Mouse (Mus musculus): ENCODE data around the gene Sstr3. TPM values are rescaled to one million over a fixed set of nuclear protein-coding genes. Genes with fewer than 3 reads are reported as not detected.

Sstr3 gene
- polyA plus RNA-seq, 1 experiment from 2014 or later = 0.09 TPM

- peaks cover 15% of the 10 kb centered on the region for H3K27me3 ChIP-seq
- DNase-seq (ENCODE audit: low read depth, low spot score) (no peak), ATAC-seq (no peak)
- CTCF ChIA-PET = interaction anchor here (1.5 kb wide), 1 partner anchor 10 kb away, joined by 3 read pairs; no protein-coding TSS in a partner anchor
- TF ChIP-seq CTCF (IDR thresholded peaks at IDR 0.05) = no peak
- in situ Hi-C loops (cut with MboI; ENCODE audit: low pct_unique_long_range_greater_than_20kb) = no loop called here
- POLR2A ChIA-PET = no interaction called here
Observed at GRCm38 (mm10) chr15:78542767-78543303, 1.6 kb downstream of the Sstr3 start.

DNA sequence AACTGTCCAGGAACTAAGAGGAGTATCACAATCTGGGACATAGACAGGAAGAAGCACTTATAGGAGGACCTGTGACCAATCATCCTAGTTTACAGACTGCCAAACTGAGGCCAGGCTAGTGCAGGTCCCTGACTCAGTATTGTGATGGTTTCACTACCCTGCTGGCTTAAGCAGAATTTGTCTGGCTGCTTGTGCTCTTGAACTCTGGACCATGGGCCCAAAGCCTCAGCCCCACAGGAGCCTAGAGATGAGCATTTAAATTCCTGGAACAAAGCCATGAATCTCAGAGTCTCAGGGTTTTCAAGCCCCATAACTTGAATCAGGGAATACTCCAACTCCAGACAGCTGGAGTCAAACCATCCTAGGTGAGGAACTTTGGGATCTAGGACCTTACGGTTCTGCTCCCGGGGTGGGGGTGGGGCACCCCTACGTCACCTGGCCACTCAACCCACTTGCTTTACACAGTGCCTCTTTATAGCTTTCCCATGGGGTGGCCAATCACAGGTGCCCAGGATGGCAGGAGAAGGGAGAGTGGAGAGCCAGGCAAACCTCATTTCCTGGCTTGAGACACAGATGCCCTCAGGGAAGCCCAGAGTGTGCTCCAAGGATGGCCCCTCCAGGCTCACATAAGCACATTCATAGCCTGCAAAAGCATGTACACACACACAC, 2.3 kb downstream of the Sstr3 start:
- TF ChIP-seq CTCF (IDR thresholded peaks at IDR 0.05) = no peak
- ChIA-PET CTCF (interaction anchor here (0.8 kb wide), 1 partner anchor 10 kb away, joined by 5 read pairs; no protein-coding TSS in a partner anchor), POLR2A (no interaction called here)
- in situ Hi-C loops (cut with MboI; ENCODE audit: low pct_unique_long_range_greater_than_20kb) = no loop called here
- no peak for ATAC-seq
- H3K27me3 ChIP-seq = peaks cover 15% of the 10 kb centered on the region
- no peak for DNase-seq (ENCODE audit: low read depth, low spot score)

GRCm38 (mm10) chr15:78541606-78542005, 2.9 kb downstream of the Sstr3 start:
- peaks cover 15% of the 10 kb centered on the region for H3K27me3 ChIP-seq
- ChIA-PET CTCF (interaction anchor here (0.8 kb wide), 1 partner anchor 9 kb away, joined by 5 read pairs; no protein-coding TSS in a partner anchor), POLR2A (no interaction called here)
- no peak for DNase-seq (ENCODE audit: low read depth, low spot score)
- in situ Hi-C loops (cut with MboI; ENCODE audit: low pct_unique_long_range_greater_than_20kb) = no loop called here
- no peak for ATAC-seq
- no peak for TF ChIP-seq CTCF (IDR thresholded peaks at IDR 0.05)

- H3K27me3 ChIP-seq = peaks cover 15% of the 10 kb centered on the region
- DNase-seq (ENCODE audit: low read depth, low spot score) (no peak), ATAC-seq (no peak)
- POLR2A ChIA-PET = no interaction called here
- CTCF ChIA-PET = no interaction called here
- TF ChIP-seq CTCF (IDR thresholded peaks at IDR 0.05) = no peak
- in situ Hi-C loops (cut with MboI; ENCODE audit: low pct_unique_long_range_greater_than_20kb) = no loop called here
Observed at GRCm38 (mm10) chr15:78541036-78541435, 3.4 kb downstream of the Sstr3 start.

DNA sequence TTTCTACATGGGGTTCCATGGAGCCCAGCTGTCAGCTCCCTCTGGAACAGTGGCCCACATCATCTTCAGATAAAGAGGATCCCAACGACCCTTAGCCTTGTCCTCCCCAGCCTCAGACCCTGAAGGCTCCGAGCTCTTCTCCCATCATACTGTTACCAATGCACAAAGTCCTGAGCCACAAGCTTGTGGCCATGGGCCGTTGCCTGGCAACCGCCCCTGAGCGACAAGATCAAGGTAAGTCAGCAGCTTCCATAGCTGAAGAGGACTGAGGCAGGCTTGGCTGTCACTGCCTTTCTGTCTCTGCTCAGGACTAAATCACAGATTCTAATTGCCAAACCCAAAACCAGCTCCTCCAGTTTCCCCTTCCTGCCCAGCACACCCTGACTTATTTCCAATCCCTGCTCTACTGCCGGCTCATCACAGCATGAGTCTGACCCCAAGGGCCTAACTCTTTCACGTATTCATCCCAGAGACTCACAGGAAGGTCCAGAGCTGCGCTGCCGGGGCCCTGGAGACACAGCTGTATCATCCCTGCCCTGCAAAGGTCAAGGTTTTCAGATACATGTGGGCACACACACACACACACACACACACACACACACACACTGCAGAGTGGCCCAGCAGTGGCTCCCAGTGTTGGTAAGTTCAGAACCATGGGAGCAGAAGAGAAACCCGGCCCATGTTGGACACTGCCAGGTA, 8.6 kb downstream of the Sstr3 start:
- in situ Hi-C loops (cut with MboI; ENCODE audit: low pct_unique_long_range_greater_than_20kb) = no loop called here

GRCm38 (mm10) chr15:78533346-78533835, 11.1 kb downstream of the Sstr3 start:
- POLR2A ChIA-PET = interaction anchor here (1.2 to 1.4 kb wide), 3 partner anchors 86 to 96 kb away, joined by 3 to 5 read pairs (median 4); no protein-coding TSS in a partner anchor
- no peak for ATAC-seq
- no peaks in the 10 kb centered on the region for H3K27me3 ChIP-seq
- no peak for DNase-seq (ENCODE audit: low read depth, low spot score)
- TF ChIP-seq CTCF (IDR thresholded peaks at IDR 0.05) = no peak
- CTCF ChIA-PET = interaction anchor here (1.0 to 2.7 kb wide), 5 partner anchors 9 to 91 kb away, joined by 3 to 21 read pairs (median 4); partner anchors contain the start of gene Sstr3
- in situ Hi-C loops (cut with MboI; ENCODE audit: low pct_unique_long_range_greater_than_20kb) = loop anchor here (5.0 kb wide), 2 partner anchors 86 to 351 kb away; no protein-coding TSS in a partner anchor

More for the DNA sequence above, 8.6 kb downstream of the Sstr3 start:
- DNase-seq (ENCODE audit: low read depth, low spot score) = no peak
- POLR2A ChIA-PET = no interaction called here
- no peak for ATAC-seq
- CTCF ChIA-PET = interaction anchor here (0.9 kb wide), 1 partner anchor 46 kb away, joined by 3 read pairs; no protein-coding TSS in a partner anchor
- no peak for TF ChIP-seq CTCF (IDR thresholded peaks at IDR 0.05)
- peaks cover 8% of the 10 kb centered on the region for H3K27me3 ChIP-seq

DNA sequence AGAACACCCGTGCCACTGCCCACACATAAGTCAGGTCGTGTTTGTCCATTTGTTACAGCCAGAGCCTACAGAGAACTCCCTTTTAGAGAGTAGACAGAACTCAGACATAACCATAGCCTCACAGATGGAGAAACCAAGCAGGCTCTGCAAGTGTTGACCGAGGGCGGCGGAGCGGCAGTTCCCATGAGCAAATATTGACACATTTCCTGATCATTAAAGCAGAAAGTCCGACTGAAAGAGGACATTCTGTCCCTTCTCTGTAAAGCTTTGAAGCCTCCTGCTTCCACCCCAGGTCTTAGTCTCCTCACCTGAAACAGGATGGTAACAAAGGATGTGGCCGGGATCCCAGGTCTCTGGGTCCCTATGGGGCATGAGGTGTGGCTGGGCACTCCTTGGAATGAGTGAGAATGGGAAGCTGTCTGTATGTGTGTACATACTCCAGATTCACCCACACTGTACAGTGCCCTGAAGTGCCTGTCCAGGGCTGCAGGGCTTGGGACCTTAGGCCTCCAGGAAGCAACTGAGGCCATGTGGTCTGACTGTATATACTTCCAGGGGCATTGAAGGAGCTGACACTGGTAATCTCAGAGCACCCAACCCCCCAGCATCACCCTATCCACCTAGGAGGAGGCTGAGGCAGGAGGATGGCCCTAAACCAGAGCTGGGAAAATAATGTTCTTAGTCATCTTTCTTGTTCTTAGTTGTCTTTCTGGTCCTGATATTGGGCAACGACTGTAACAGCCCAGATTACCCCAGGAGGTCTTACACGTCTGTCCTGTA, 11.7 kb downstream of the Sstr3 start:
- in situ Hi-C loops (cut with MboI; ENCODE audit: low pct_unique_long_range_greater_than_20kb) = loop anchor here (5.0 kb wide), 2 partner anchors 85 to 350 kb away; no protein-coding TSS in a partner anchor
- DNase-seq (ENCODE audit: low read depth, low spot score) (no peak), ATAC-seq (no peak)
- H3K27me3 ChIP-seq = no peaks in the 10 kb centered on the region
- POLR2A ChIA-PET = interaction anchor here (1.2 to 1.4 kb wide), 3 partner anchors 85 to 95 kb away, joined by 3 to 5 read pairs (median 4); no protein-coding TSS in a partner anchor
- CTCF ChIA-PET = interaction anchor here (0.7 to 2.7 kb wide), 13 partner anchors 9 to 112 kb away, joined by 3 to 21 read pairs (median 4); partner anchors contain the start of gene Sstr3
- TF ChIP-seq CTCF (IDR thresholded peaks at IDR 0.05) = no peak

- H3K27me3 ChIP-seq = no peaks in the 10 kb centered on the region
- ATAC-seq (peak; percentile 76), DNase-seq (ENCODE audit: low read depth, low spot score) (peak; percentile 96)
- CTCF ChIA-PET = interaction anchor here (0.7 to 2.7 kb wide), 13 partner anchors 10 to 111 kb away, joined by 3 to 21 read pairs (median 4); partner anchors contain the start of gene Sstr3
- POLR2A ChIA-PET = interaction anchor here (0.5 to 1.4 kb wide), 2 partner anchors 89 to 1868 kb away, joined by 3 to 5 read pairs; no protein-coding TSS in a partner anchor
- TF ChIP-seq CTCF (IDR thresholded peaks at IDR 0.05) = no peak
- in situ Hi-C loops (cut with MboI; ENCODE audit: low pct_unique_long_range_greater_than_20kb) = loop anchor here (5.0 kb wide), 2 partner anchors 85 to 350 kb away; no protein-coding TSS in a partner anchor
Observed at GRCm38 (mm10) chr15:78531901-78532469, 12.5 kb downstream of the Sstr3 start.

- ChIA-PET POLR2A (interaction anchor here (1.1 kb wide), 1 partner anchor 64 kb away, joined by 3 read pairs; no protein-coding TSS in a partner anchor), CTCF (no interaction called here)
- no peaks in the 10 kb centered on the region for H3K27me3 ChIP-seq
- no peak for ATAC-seq
- no peak for DNase-seq (ENCODE audit: low read depth, low spot score)
- TF ChIP-seq CTCF (IDR thresholded peaks at IDR 0.05) = no peak
- in situ Hi-C loops (cut with MboI; ENCODE audit: low pct_unique_long_range_greater_than_20kb) = loop anchor here (5.0 kb wide), 2 partner anchors 84 to 349 kb away; no protein-coding TSS in a partner anchor
Observed at GRCm38 (mm10) chr15:78531451-78531720, 13.1 kb downstream of the Sstr3 start.
